Mouse (Mus musculus): ENCODE results near the gene Tbx3. TPM values are rescaled to one million over a fixed set of nuclear protein-coding genes. Genes with fewer than 3 reads are reported as not detected.

Gene Tbx3
- polyA plus RNA-seq, 1 experiment from 2014 or later, result 2.4 TPM

GRCm38 (mm10) chr5:119732978-119733377, 62.5 kb downstream of the Tbx3 start:
- peaks cover 5% of the 10 kb centered on the region; the same call in 1 of the 2 replicates for H3K27me3 ChIP-seq (ENCODE audit: control insufficient read depth, insufficient read depth, low read depth, low read length)
- H3K9me3 ChIP-seq (replicated peaks; ENCODE audit: control insufficient read depth, low read length, poor library complexity, severe bottlenecking), result no peaks in the 10 kb centered on the region
- no peak overlapping the region for H3K4me3 ChIP-seq (ENCODE audit: low read depth, low read length)
- H3K36me3 ChIP-seq (ENCODE audit: control insufficient read depth, insufficient read depth, low read length), result no peaks in the 10 kb centered on the region
- H3K4me2 ChIP-seq (ENCODE audit: low read length), result no peak overlapping the region
- H3K27ac ChIP-seq (ENCODE audit: low read length), result no peak overlapping the region
- H3K4me1 ChIP-seq (ENCODE audit: control insufficient read depth, insufficient read depth, low read length), result no peaks in the 10 kb centered on the region
- WGBS, result 70% methylated on average over 7 of the region's 7 CpGs
- no peak for ATAC-seq
- H3K9ac ChIP-seq (ENCODE audit: low read depth, low read length), result no peak overlapping the region

Other genes with a start within 250 kb of the Tbx3 start
- gene Tbx5, start 162.0 kb downstream of the Tbx3 start, polyA plus RNA-seq (2015; fragmentation: Nextera tagmentation; extraction: Ambion mirVana), result 0.05 TPM in 1 of 2 replicates, not detected in the other

Measured in midbrain, embryonic 16.5 days (tissue).